14 mouse cellular contexts compared by ENCODE assay signal in genomic region chr9:41918155-41918554, GRCm38 (mm10).
DNase-seq lines count a peak whose midpoint lies in the region; ATAC-seq and TF ChIP-seq lines count a peak whose summit lies in the region.
"Had no signal": no experiment of that assay in that cellular context is flagged by ENCODE, and none has a peak within 500 bp of the region (broad histone marks: within the 10 kb centered on the region; RNA-seq: fewer than 3 reads in every experiment).

No protein-coding gene starts in this region.

- no peak overlapping the region for H3K4me3 ChIP-seq in embryonic facial prominence, embryonic 14.5 days (ENCODE audit: low read depth, low read length)
- H3K4me3 ChIP-seq in forebrain, embryonic 14.5 days (ENCODE audit: low read depth, low read length): peak overlapping the region; percentile 5; the same call in 1 of the 2 replicates
- H3K4me3 ChIP-seq in limb, embryonic 11.5 days (ENCODE audit: low read depth, low read length): no peak overlapping the region
- H3K4me3 ChIP-seq in midbrain, embryonic 16.5 days (ENCODE audit: low read depth, low read length): no peak overlapping the region
- H3K4me3 ChIP-seq in stomach, postnatal 0 days (ENCODE audit: low read depth, low read length): no peak overlapping the region
- H3K4me3 ChIP-seq: embryonic facial prominence, embryonic 15.5 days; heart, adult 2 months had no signal

- no peak for TF ChIP-seq EP300 in stomach, postnatal 0 days (optimal IDR thresholded peaks at IDR 0.05)

- H3K9ac ChIP-seq in embryonic facial prominence, embryonic 14.5 days (ENCODE audit: low read depth, low read length): no peak overlapping the region
- peak overlapping the region; percentile 40 for H3K9ac ChIP-seq in forebrain, embryonic 14.5 days (ENCODE audit: low read length)
- H3K9ac ChIP-seq in limb, embryonic 11.5 days (ENCODE audit: low read length): peak overlapping the region; percentile 24; the same call in 1 of the 2 replicates
- peak overlapping the region; percentile 39; the same call in 1 of the 2 replicates for H3K9ac ChIP-seq in midbrain, embryonic 16.5 days (ENCODE audit: low read depth, low read length)
- no peak overlapping the region for H3K9ac ChIP-seq in stomach, postnatal 0 days (ENCODE audit: low read length)
- H3K9ac ChIP-seq: embryonic facial prominence, embryonic 15.5 days had no signal

- WGBS in embryonic facial prominence, embryonic 14.5 days: 71% methylated on average over 4 of the region's 4 CpGs
- 15% methylated on average over 4 of the region's 4 CpGs for WGBS in forebrain, embryonic 14.5 days
- WGBS in limb, embryonic 11.5 days: 61% methylated on average over 4 of the region's 4 CpGs
- WGBS in midbrain, embryonic 16.5 days: 43% methylated on average over 4 of the region's 4 CpGs
- 58% methylated on average over 4 of the region's 4 CpGs for WGBS in stomach, postnatal 0 days

- H3K36me3 ChIP-seq in embryonic facial prominence, embryonic 14.5 days (ENCODE audit: control insufficient read depth, insufficient read depth, low read length): no peaks in the 10 kb centered on the region
- no peaks in the 10 kb centered on the region for H3K36me3 ChIP-seq in forebrain, embryonic 14.5 days (ENCODE audit: control insufficient read depth, insufficient read depth, low read length)
- H3K36me3 ChIP-seq in limb, embryonic 11.5 days (ENCODE audit: control insufficient read depth, insufficient read depth, low read length): no peaks in the 10 kb centered on the region
- H3K36me3 ChIP-seq in midbrain, embryonic 16.5 days (ENCODE audit: control insufficient read depth, insufficient read depth, low read length): no peaks in the 10 kb centered on the region
- no peaks in the 10 kb centered on the region for H3K36me3 ChIP-seq in stomach, postnatal 0 days (ENCODE audit: control insufficient read depth, insufficient read depth, low read length)
- H3K36me3 ChIP-seq: embryonic facial prominence, embryonic 15.5 days had no signal

- no peak for TF ChIP-seq CTCF in stomach, postnatal 0 days (IDR thresholded peaks at IDR 0.05; ENCODE audit: low read depth)

- ATAC-seq in embryonic facial prominence, embryonic 14.5 days (ENCODE audit: low read depth): no peak
- ATAC-seq in forebrain, embryonic 14.5 days: no peak
- ATAC-seq in limb, embryonic 11.5 days (ENCODE audit: insufficient number of reproducible peaks, low FRiP score, low TSS enrichment, low read depth): no peak
- 0 out of 2 replicates have a peak, but pooled peaks have one; percentile 4 for ATAC-seq in midbrain, embryonic 16.5 days
- no peak for ATAC-seq in monocyte, adult 5-6 weeks (replicated peaks; ENCODE audit: insufficient number of reproducible peaks, low FRiP score, low TSS enrichment, poor library complexity, severe bottlenecking)
- ATAC-seq in stomach, postnatal 0 days (ENCODE audit: low FRiP score, low TSS enrichment): no peak

- peaks cover 11% of the 10 kb centered on the region for H3K4me1 ChIP-seq in embryonic facial prominence, embryonic 14.5 days (ENCODE audit: control insufficient read depth, insufficient read depth, low read length)
- H3K4me1 ChIP-seq in forebrain, embryonic 14.5 days (ENCODE audit: control insufficient read depth, insufficient read depth, low read length): peaks cover 38% of the 10 kb centered on the region
- H3K4me1 ChIP-seq in limb, embryonic 11.5 days (ENCODE audit: control insufficient read depth, insufficient read depth, low read length): peaks cover 12% of the 10 kb centered on the region
- H3K4me1 ChIP-seq in midbrain, embryonic 16.5 days (ENCODE audit: control insufficient read depth, insufficient read depth, low read length): peaks cover 13% of the 10 kb centered on the region; the same call in 1 of the 2 replicates
- H3K4me1 ChIP-seq in stomach, postnatal 0 days (replicated peaks; ENCODE audit: control insufficient read depth, insufficient read depth): no peaks in the 10 kb centered on the region

- no peaks in the 10 kb centered on the region for H3K9me3 ChIP-seq in embryonic facial prominence, embryonic 14.5 days (ENCODE audit: control insufficient read depth, low read length)
- H3K9me3 ChIP-seq in forebrain, embryonic 14.5 days (replicated peaks; ENCODE audit: control insufficient read depth, low read length): no peaks in the 10 kb centered on the region
- no peaks in the 10 kb centered on the region for H3K9me3 ChIP-seq in limb, embryonic 11.5 days (ENCODE audit: control insufficient read depth, low read length)
- no peaks in the 10 kb centered on the region; the same call in 1 of the 2 replicates for H3K9me3 ChIP-seq in midbrain, embryonic 16.5 days (replicated peaks; ENCODE audit: control insufficient read depth, low read length, poor library complexity, severe bottlenecking)
- no peaks in the 10 kb centered on the region for H3K9me3 ChIP-seq in stomach, postnatal 0 days (ENCODE audit: control insufficient read depth, low read length)
- H3K9me3 ChIP-seq: embryonic facial prominence, embryonic 15.5 days had no signal

- no peak overlapping the region for H3K4me2 ChIP-seq in embryonic facial prominence, embryonic 14.5 days (ENCODE audit: low read depth, low read length)
- peak overlapping the region; percentile 40; the same call in 1 of the 2 replicates for H3K4me2 ChIP-seq in forebrain, embryonic 14.5 days (ENCODE audit: low read length)
- H3K4me2 ChIP-seq in limb, embryonic 11.5 days (ENCODE audit: low read depth, severe bottlenecking): no peak overlapping the region
- H3K4me2 ChIP-seq in midbrain, embryonic 16.5 days (ENCODE audit: low read length): peak overlapping the region; percentile 22; the same call in 1 of the 2 replicates
- H3K4me2 ChIP-seq in stomach, postnatal 0 days (replicated peaks; ENCODE audit: low read depth): no peak overlapping the region
- H3K4me2 ChIP-seq: embryonic facial prominence, embryonic 15.5 days had no signal

- 0 out of 2 replicates have a peak overlapping the region, but pooled peaks have one; percentile 22 for H3K27ac ChIP-seq in embryonic facial prominence, embryonic 14.5 days (replicated peaks; ENCODE audit: low read depth, low read length)
- H3K27ac ChIP-seq in forebrain, embryonic 14.5 days (ENCODE audit: low read depth, low read length): peak overlapping the region; percentile 95
- peak overlapping the region; percentile 87 for H3K27ac ChIP-seq in limb, embryonic 11.5 days (replicated peaks; ENCODE audit: low read depth, low read length)
- peak overlapping the region; percentile 76 for H3K27ac ChIP-seq in midbrain, embryonic 16.5 days (ENCODE audit: low read length)
- H3K27ac ChIP-seq in stomach, postnatal 0 days (replicated peaks): no peak overlapping the region
- H3K27ac ChIP-seq: embryonic facial prominence, embryonic 15.5 days; heart, adult 2 months had no signal

- H3K27me3 ChIP-seq in embryonic facial prominence, embryonic 14.5 days (replicated peaks; ENCODE audit: control insufficient read depth, insufficient read depth, low read length): no peaks in the 10 kb centered on the region
- H3K27me3 ChIP-seq in forebrain, embryonic 14.5 days (replicated peaks; ENCODE audit: control insufficient read depth, insufficient read depth, low read length): no peaks in the 10 kb centered on the region
- no peaks in the 10 kb centered on the region for H3K27me3 ChIP-seq in limb, embryonic 11.5 days (ENCODE audit: control insufficient read depth, insufficient read depth, low read length)
- no peaks in the 10 kb centered on the region for H3K27me3 ChIP-seq in midbrain, embryonic 16.5 days (ENCODE audit: control insufficient read depth, insufficient read depth, low read depth, low read length)
- H3K27me3 ChIP-seq in stomach, postnatal 0 days (ENCODE audit: control insufficient read depth, insufficient read depth, low read length): no peaks in the 10 kb centered on the region
- H3K27me3 ChIP-seq: CH12.LX; embryonic facial prominence, embryonic 15.5 days had no signal

- DNase-seq in embryonic facial prominence, embryonic 14.5 days (ENCODE audit: low spot score): no peak
- DNase-seq in forebrain, embryonic 14.5 days (ENCODE audit: low spot score): peak; percentile 57
- DNase-seq in limb, embryonic 11.5 days (ENCODE audit: low spot score): no peak
- no peak for DNase-seq in cerebellum, postnatal 10 days
- no peak for DNase-seq in stomach, postnatal 0 days (ENCODE audit: low spot score)
- DNase-seq: cerebellum, postnatal 14 days; heart, adult 2 months; heart, postnatal 10 days; kidney, adult 18-20 months; thymus, postnatal 36 days had no signal

Comparison
In these comparisons a context has a peak if more than half of its experiments do, and no peak if none do; other contexts are left out.
1. H3K4me2 ChIP-seq: peak in forebrain, embryonic 14.5 days (single experiment) and midbrain, embryonic 16.5 days (single experiment); none in embryonic facial prominence, embryonic 14.5 days (single experiment), limb, embryonic 11.5 days (single experiment) and stomach, postnatal 0 days (single experiment).
2. H3K9ac ChIP-seq: peak in forebrain, embryonic 14.5 days (single experiment), limb, embryonic 11.5 days (single experiment) and midbrain, embryonic 16.5 days (single experiment); none in embryonic facial prominence, embryonic 14.5 days (single experiment) and stomach, postnatal 0 days (single experiment).